Mouse (Mus musculus): ENCODE measurements around the gene Lrrfip1.

The Lrrfip1 gene

GRCm38 (mm10) chr1:90998891-90999611 is 514 bp downstream of the Lrrfip1 start:
- DNase-seq (ENCODE audit: low spot score): peak; percentile 49

- DNase-seq (ENCODE audit: low spot score): peak; percentile 34
Measured at GRCm38 (mm10) chr1:90999911-91000601, 1.5 kb downstream of the Lrrfip1 start.

GRCm38 (mm10) chr1:91001101-91001500 is 2.6 kb downstream of the Lrrfip1 start:
- peak; percentile 27 for DNase-seq (ENCODE audit: low spot score)

GRCm38 (mm10) chr1:91001871-91002539 is 3.5 kb downstream of the Lrrfip1 start:
- peak; percentile 27 for DNase-seq (ENCODE audit: low spot score)

GRCm38 (mm10) chr1:91002641-91003040 is 4.1 kb downstream of the Lrrfip1 start:
- no peak for DNase-seq (ENCODE audit: low spot score)

GRCm38 (mm10) chr1:91003522-91004253 is 5.2 kb downstream of the Lrrfip1 start:
- DNase-seq (ENCODE audit: low spot score): no peak

- DNase-seq (ENCODE audit: low spot score): no peak
Measured at GRCm38 (mm10) chr1:91006037-91006436, 7.5 kb downstream of the Lrrfip1 start.

- DNase-seq (ENCODE audit: low spot score): no peak
Measured at GRCm38 (mm10) chr1:91006708-91007107, 8.2 kb downstream of the Lrrfip1 start.

GRCm38 (mm10) chr1:91008147-91008682 is 9.7 kb downstream of the Lrrfip1 start:
- peak; percentile 35 for DNase-seq (ENCODE audit: low spot score)

GRCm38 (mm10) chr1:91008746-91009145 is 10.2 kb downstream of the Lrrfip1 start:
- DNase-seq (ENCODE audit: low spot score): peak; percentile 32

GRCm38 (mm10) chr1:91009266-91009665 is 10.7 kb downstream of the Lrrfip1 start:
- DNase-seq (ENCODE audit: low spot score): peak; percentile 39

GRCm38 (mm10) chr1:91010216-91010615 is 11.7 kb downstream of the Lrrfip1 start:
- peak; percentile 26 for DNase-seq (ENCODE audit: low spot score)

- peak; percentile 25 for DNase-seq (ENCODE audit: low spot score)
Measured at GRCm38 (mm10) chr1:91010716-91011115, 12.2 kb downstream of the Lrrfip1 start.

- peak; percentile 21 for DNase-seq (ENCODE audit: low spot score)
Measured at GRCm38 (mm10) chr1:91011336-91011735, 12.8 kb downstream of the Lrrfip1 start.

- DNase-seq (ENCODE audit: low spot score): no peak
Measured at GRCm38 (mm10) chr1:91013803-91014202, 15.3 kb downstream of the Lrrfip1 start.

- no peak for DNase-seq (ENCODE audit: low spot score)
Measured at GRCm38 (mm10) chr1:91015571-91015970, 17.0 kb downstream of the Lrrfip1 start.

GRCm38 (mm10) chr1:91017111-91017758 is 18.7 kb downstream of the Lrrfip1 start:
- DNase-seq (ENCODE audit: low spot score): peak; percentile 50

GRCm38 (mm10) chr1:91019346-91019745 is 20.8 kb downstream of the Lrrfip1 start:
- no peak for DNase-seq (ENCODE audit: low spot score)

- no peak for DNase-seq (ENCODE audit: low spot score)
Measured at GRCm38 (mm10) chr1:91021304-91021703, 22.8 kb downstream of the Lrrfip1 start.

- DNase-seq (ENCODE audit: low spot score): no peak
Measured at GRCm38 (mm10) chr1:91022157-91022895, 23.8 kb downstream of the Lrrfip1 start.

GRCm38 (mm10) chr1:91023230-91023629 is 24.7 kb downstream of the Lrrfip1 start:
- no peak for DNase-seq (ENCODE audit: low spot score)
